Mouse (Mus musculus) T-helper 17 cell (primary cell): ENCODE results near the gene Tbc1d13.

ENCODE experiments used
- in situ Hi-C, 2 experiments: fragments of 300-600 bp; cut with MboI, MseI; formaldehyde crosslinking; loops; 1 replicate in 1 of 2; 2 replicates in 1 of 2; pipeline ENCODE4 v1.15.1; 2025; ENCODE audit warnings: high pct_unique_total_duplicates in 2 of 2

The Tbc1d13 gene

GRCm38 (mm10) chr2:30133613-30134377 lies at the start of gene Tbc1d13:
TSS of gene Tbc1d13 (plus strand) at chr2:30133746.
- in situ Hi-C loops, result no loop called here

- in situ Hi-C loops, result loop anchor here in 1 of 2 experiments (10.0 kb wide), 1 partner anchor 459 kb away; no protein-coding TSS in a partner anchor
Measured at GRCm38 (mm10) chr2:30084113-30084512, 49.4 kb upstream of the Tbc1d13 start.

GRCm38 (mm10) chr2:30084632-30085031 lies 48.9 kb upstream of the Tbc1d13 start:
- in situ Hi-C loops, result loop anchor here in 1 of 2 experiments (10.0 kb wide), 1 partner anchor 460 kb away; no protein-coding TSS in a partner anchor

GRCm38 (mm10) chr2:30087310-30087709 lies 46.2 kb upstream of the Tbc1d13 start:
- in situ Hi-C loops, result loop anchor here in 1 of 2 experiments (10.0 kb wide), 1 partner anchor 463 kb away; no protein-coding TSS in a partner anchor

- in situ Hi-C loops, result loop anchor here in 1 of 2 experiments (5.0 kb wide), 1 partner anchor 44 kb away; the partner anchor contains the start of gene Wdr34
Measured at GRCm38 (mm10) chr2:30091521-30091920, 42.0 kb upstream of the Tbc1d13 start.

GRCm38 (mm10) chr2:30092280-30092918 lies 41.1 kb upstream of the Tbc1d13 start:
- in situ Hi-C loops, result loop anchor here in 1 of 2 experiments (5.0 kb wide), 1 partner anchor 45 kb away; the partner anchor contains the start of gene Wdr34

- in situ Hi-C loops, result loop anchor here in 1 of 2 experiments (5.0 kb wide), 1 partner anchor 46 kb away; the partner anchor contains the start of gene Wdr34
Measured at GRCm38 (mm10) chr2:30093471-30094207, 39.9 kb upstream of the Tbc1d13 start, which contains the start of gene Zdhhc12. TSS of gene Zdhhc12 (minus strand) at chr2:30093648.

GRCm38 (mm10) chr2:30094208-30094588 lies 39.3 kb upstream of the Tbc1d13 start:
- in situ Hi-C loops, result loop anchor here in 1 of 2 experiments (5.0 kb wide), 1 partner anchor 47 kb away; the partner anchor contains the start of gene Wdr34

- in situ Hi-C loops, result loop anchor here in 1 of 2 experiments (5.0 kb wide), 1 partner anchor 54 kb away; no protein-coding TSS in a partner anchor
Measured at GRCm38 (mm10) chr2:30095882-30096527, 37.5 kb upstream of the Tbc1d13 start.

- in situ Hi-C loops, result loop anchor here (10.0 kb wide), 1 partner anchor 65 kb away; no protein-coding TSS in a partner anchor
Measured at GRCm38 (mm10) chr2:30100214-30100613, 33.3 kb upstream of the Tbc1d13 start.

GRCm38 (mm10) chr2:30106364-30106763 lies 27.2 kb upstream of the Tbc1d13 start:
- in situ Hi-C loops, result loop anchor here (10.0 kb wide), 1 partner anchor 58 kb away; no protein-coding TSS in a partner anchor

- in situ Hi-C loops, result loop anchor here (10.0 kb wide), 1 partner anchor 57 kb away; no protein-coding TSS in a partner anchor
Measured at GRCm38 (mm10) chr2:30107646-30108045, 25.9 kb upstream of the Tbc1d13 start.

GRCm38 (mm10) chr2:30108260-30108659 lies 25.3 kb upstream of the Tbc1d13 start:
- in situ Hi-C loops, result loop anchor here (10.0 kb wide), 1 partner anchor 57 kb away; no protein-coding TSS in a partner anchor

- in situ Hi-C loops, result no loop called here
Measured at GRCm38 (mm10) chr2:30111500-30111899, 22.0 kb upstream of the Tbc1d13 start.

- in situ Hi-C loops, result no loop called here
Measured at GRCm38 (mm10) chr2:30112564-30112963, 21.0 kb upstream of the Tbc1d13 start.

- in situ Hi-C loops, result no loop called here
Measured at GRCm38 (mm10) chr2:30119641-30120051, 13.9 kb upstream of the Tbc1d13 start.

- in situ Hi-C loops, result no loop called here
Measured at GRCm38 (mm10) chr2:30120269-30120668, 13.3 kb upstream of the Tbc1d13 start.

GRCm38 (mm10) chr2:30122766-30123165 lies 10.8 kb upstream of the Tbc1d13 start:
- in situ Hi-C loops, result no loop called here

- in situ Hi-C loops, result no loop called here
Measured at GRCm38 (mm10) chr2:30123729-30124471, 9.6 kb upstream of the Tbc1d13 start.
